Mouse (Mus musculus) retina, embryonic 14.5 days (tissue): ENCODE measurements around the gene Dnah12.
A peak's percentile ranks its signal among the peaks of the same experiment; 100 is the strongest.
"Not testable (repeated sequence)": the region's sequence is repeated elsewhere in the genome, so short reads cannot be mapped to it uniquely, and the experiment has no call there.

ENCODE experiments used
- DNase-seq: peaks from one replicate; pipeline ENCODE4 v3.0.0-alpha.2; 2015; ENCODE audit warnings: low spot score

The Dnah12 gene

DNA sequence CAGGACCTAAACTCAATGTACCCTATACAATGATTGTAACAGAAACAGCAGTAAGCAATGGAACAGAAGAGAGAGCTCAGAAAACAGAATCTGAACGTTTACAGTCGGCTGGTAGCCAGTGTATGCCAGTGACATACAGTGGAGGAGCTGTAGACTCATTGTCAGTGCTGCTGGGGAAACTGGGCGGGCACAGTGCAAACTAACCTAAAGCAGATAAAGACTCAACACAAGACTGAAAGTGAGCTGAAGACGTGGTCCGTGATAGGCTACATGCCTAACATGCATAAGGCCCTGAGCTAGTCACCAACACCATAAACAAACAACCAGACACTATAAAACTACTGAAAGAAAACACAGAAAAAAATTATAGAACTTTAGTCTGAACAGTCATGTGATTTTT is 188.6 kb downstream of the Dnah12 start:
- no peak for DNase-seq

DNA sequence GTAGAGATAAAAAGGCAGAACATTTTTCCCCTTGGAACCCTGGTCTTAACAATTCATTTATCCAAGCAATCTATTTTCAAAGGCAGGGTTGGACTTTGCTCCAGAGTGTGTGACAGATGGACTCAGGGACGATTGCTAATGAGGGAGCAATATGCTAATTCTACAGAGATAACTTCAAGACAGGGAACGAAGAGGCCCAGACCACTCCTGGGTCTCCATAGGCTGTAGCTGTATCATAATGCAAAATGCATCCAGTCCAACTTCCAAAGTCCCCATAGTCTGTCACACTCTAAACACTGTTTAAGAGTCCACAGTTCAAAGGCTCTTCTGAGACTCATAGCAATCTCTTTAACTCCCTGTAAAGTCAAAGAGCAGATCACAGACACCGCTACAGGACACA is 194.2 kb downstream of the Dnah12 start:
- no peak for DNase-seq

DNA sequence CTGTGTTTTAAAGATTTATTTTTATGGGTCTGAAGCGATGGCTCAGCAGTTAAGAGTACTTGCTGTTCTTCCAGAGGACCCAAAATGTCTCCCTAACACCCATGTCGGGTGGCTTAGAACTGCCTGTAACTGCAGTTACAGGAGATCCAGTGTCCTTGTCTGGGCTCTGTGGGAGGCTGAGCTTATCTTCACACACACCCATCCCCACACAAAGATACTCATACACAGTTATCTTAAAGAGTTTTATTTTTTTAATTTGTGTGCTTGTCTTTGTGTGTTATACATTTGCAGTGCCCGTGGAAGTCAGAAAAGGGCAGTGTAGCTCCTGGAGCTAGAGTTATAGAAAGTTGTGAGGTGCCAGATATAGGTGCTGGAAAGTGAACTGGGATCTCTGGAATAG is 197.7 kb downstream of the Dnah12 start:
- DNase-seq, result no peak

DNA sequence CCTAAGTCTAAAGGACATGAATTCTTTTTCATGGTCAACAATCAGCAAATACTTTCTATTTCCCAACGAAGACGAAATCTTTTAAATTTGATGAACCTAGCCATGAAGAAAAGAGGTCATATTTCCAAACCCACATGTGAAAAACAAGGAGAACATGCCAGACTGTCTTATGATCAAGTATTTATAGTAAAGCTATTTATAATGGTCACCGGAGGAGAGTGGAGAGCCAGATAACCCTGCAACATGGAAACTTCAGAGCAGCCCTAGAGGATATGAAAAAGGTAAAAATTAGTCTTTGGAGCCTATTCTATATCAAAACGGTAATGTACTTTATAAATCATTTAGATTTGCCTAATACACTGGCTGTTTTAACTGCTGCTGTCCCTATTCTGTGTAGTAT is 201.3 kb downstream of the Dnah12 start, which contains the start of gene Asb14:
TSS of gene Asb14 (plus strand) at position 166 of the 400 bp plus-strand sequence.
- DNase-seq, result no peak

DNA sequence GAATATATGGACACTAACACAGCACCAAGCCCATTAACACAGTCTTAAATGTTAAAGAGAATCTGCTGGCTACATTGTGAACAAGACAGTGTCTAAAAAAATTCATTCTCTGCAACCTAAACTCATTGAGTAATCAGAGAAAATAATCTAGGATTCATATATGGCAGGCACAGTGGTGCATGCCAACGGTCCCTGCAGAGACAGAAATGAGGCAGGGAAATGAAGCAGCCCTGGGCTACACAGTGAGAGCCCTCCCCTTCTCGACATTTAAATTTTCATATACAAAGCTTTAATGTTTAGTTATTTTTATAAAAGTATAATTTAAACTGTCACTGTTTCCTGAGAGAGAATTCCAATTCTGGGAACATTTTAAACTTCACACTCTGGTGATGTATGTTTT is 206.4 kb downstream of the Dnah12 start:
- no peak for DNase-seq

DNA sequence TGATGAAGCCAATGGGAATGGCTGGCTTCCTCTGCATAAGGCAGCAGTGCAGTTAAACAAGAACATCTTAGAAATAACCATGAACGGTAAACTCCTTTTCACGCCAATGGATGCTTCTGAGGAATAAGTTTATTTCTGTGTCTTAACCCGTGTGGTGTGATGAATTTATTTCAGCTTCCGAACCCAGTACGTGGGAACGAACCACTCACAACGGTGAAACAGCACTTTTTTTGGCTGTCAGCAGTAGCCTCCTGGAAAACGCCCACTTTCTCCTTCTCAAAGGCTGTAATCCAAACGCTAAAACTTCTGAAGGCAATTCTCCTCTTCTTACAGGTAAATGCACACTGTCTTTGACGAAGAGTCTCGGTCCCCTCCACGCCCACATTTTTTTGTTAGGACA is 207.8 kb downstream of the Dnah12 start:
- DNase-seq, result no peak

DNA sequence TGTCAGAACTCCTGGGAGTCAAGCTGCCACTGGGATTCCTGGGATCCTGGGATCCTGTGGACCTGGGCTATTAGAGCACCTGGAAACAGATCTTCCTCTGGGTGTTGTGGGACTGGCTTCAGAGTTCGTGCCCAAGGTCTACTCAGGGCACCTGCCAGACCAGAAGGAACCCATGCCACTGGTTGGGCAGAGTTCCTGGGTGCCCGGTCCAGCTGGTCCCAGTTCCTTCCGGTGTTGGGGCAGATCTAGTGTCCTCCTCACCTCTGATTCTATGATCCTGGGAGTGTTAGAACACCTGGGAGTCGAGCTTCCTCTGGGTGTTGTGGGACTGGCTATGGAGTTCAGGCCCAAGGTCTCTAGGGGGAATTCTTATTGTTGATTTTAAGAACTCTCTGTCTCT is 214.3 kb downstream of the Dnah12 start:
- DNase-seq, result no peak

DNA sequence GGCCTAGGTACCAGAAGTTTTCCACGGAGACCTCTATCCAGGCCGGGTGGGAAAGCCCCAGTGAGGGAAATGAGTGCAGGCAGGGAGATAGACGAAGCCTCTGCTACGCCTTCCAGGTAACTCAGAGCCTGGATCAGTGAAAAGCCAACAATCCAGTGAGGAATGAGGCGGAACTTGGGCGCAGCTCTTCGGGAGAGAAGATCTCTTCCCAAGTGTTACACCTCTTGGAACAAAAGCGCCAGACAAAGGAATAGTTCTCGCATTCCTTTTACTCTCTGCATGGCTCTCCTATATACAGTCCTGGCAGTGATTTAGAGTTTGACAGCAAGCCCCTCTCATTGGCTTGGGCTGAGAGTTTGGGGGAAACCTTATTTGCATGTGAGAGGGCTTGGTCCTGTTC is 217.4 kb downstream of the Dnah12 start:
- DNase-seq, result not testable (repeated sequence)

DNA sequence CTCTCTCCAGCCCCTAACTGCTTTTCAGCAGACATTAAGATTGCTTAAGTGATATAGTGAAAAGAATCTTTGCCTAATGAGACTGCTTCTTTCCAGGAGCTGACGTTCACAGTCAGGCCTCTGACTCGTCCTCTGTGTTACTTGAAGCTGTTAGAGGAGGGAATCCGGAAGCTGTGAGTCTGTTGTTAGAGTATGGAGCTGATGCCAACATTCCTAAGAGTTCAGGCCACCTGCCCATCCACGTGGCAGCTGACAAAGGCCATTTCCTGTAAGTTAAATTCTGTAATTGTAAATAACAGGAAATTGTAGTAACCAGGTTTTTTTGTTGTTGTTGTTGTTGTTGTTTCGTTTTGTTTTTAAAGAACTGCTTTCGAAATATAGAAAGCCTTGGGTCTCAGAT is 218.1 kb downstream of the Dnah12 start:
- DNase-seq, result no peak

DNA sequence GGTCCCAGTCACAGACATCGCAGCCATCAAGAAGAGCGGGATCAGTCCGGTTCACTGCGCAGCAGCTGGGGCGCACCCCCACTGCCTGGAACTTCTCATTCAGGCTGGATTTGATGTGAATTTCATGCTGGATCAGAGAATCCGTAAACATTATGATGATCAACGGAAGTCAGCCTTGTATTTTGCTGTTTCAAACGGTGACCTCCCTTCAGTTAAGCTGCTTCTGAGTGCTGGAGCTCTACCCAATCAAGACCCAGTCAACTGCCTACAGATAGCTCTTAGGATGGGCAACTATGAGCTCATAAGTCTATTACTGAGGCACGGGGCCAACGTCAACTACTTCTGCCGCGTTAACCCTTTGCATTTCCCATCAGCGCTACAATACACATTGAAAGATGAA is 218.8 kb downstream of the Dnah12 start:
- DNase-seq, result no peak

DNA sequence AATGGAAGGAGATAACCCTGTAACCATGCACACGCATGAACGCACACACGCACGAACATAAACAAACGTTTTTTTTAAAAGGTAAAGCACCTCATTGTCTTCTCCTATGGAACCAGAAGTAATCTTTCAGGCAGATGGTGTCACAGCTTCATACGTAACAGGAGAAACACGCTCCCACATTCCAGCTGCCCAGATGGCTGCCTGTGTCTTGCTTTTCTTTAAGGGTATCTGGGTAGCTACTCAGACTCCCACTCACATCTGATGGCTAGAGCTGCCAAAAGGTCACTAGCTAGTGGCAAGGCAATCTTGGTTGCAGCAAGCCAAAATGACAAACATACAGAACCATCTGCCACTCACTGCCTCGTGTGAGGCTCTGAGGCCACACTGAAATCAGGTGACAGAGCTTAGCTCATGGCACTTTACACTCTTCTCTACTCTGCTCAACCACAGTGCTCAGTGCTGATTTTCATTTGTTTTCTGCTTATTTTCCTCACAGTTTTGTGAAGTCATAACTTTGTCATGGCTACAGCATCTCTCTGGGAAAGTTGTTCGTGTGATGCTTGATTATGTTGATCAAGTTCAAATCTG is 220.7 kb downstream of the Dnah12 start:
- peak; percentile 79 for DNase-seq

DNA sequence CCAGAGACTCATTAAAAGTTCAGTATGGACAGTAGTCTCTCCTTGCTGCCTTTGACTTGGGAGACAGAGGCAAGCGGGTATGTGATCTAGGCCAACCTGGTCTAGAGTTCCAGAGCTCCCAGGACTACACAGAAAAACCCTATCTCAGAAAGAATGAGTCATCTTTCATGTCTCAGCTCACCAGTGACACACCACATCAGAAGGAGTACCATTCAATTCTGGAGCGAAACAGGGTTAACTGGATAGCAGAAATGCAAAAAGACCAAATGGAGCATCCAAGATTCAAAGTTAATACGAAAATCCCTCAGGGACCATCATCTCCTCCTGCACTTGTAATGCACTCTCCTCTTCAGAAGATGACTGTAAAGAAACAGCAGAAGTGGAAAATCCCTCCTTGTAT is 226.2 kb downstream of the Dnah12 start:
- no peak for DNase-seq

DNA sequence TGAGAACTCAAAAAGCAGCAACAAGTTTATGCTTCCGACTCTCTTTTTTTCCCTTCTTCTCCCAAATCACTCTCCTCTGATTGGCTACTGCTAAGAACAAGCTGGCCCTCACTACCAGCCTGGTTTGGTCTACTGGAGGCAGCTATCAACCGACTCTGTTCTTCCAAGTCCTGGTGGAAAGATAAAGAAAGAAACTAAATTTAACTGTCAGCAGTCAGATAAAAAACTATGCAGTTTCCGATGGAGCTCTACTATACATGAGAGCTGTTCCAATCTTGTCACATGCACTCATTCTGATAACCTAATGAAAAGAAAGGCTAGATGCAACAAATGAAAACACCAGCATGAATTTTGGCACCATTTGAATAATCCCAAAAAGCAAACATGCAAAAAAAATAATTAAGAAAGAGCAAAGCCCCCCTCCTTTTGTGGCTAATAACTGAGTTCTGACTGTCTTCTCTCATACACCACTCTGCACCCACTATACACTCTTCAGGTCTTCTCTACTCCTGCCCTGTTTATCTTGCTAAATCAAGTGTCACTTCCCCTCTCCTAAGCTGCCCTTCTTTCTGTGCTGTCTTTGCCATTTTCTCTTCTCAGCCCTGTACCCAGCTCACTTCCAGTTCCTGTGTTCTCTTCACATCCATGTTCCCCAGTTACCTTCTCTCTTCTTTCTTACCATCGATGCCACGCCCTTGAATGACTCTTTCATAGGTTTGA is 230.8 kb downstream of the Dnah12 start:
- DNase-seq, result no peak

DNA sequence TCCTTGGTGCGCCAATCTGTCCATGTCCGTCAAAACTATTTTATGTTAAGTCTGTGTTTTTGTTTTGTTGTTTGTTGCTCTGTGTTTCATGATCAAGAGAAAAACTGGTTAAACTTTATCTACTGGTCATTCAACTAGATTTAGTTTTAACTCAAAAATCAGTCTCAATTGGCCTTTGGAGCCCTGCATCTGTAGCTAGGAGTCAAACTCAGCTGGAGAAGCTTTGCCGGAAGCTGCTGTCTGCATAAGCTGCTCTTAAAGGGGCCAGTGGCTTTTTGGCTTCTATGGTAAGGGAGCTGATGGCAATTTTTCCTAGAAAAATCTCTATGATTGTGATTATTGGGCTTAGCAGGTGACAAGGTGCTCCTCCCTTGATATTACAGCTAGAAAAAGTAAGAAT is 241.8 kb downstream of the Dnah12 start:
- DNase-seq, result no peak

DNA sequence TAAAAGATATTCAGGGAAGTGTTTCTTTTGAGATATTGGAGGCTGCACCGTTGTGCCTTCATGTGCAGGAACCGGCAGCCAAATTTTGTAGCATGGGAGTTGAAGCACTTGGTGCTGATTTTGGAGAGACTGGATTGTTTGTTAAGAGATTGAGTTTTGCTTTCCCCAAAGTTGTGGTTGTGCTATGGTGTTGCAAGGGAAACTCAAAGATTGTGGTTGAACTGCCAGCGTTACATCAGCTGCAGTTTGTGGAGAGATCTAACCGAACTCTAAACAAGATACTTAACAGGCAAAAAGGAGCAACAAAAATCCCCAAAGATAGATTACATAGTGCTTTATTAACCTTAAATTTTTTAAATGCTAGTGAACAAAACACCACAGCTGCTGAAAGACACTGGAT is 242.5 kb downstream of the Dnah12 start:
- no peak for DNase-seq
